Mouse (Mus musculus) G1E (cell line): ENCODE measurements around the gene Cerk.

Source experiments
- CTCF ChIP-seq: IDR thresholded peaks from 2 replicates; pipeline ENCODE4 v1.5.1; 2012; ENCODE audit warnings: low read depth, low read length, inconsistent platforms, mixed read lengths
- GATA1 ChIP-seq: IDR thresholded peaks from 2 replicates; pipeline ENCODE4 v1.6.1; 2012; ENCODE audit warnings: borderline replicate concordance, low read length, inconsistent platforms, mixed read lengths
- GATA2 ChIP-seq: IDR thresholded peaks from 2 replicates; pipeline ENCODE4 v1.6.1; 2012; ENCODE audit warnings: low read depth, low read length, inconsistent platforms, borderline replicate concordance
- POLR2AphosphoS5 ChIP-seq: IDR thresholded peaks from 2 replicates; pipeline ENCODE4 v1.6.1; 2012; ENCODE audit warnings: low read depth, low read length, inconsistent platforms; ENCODE audit not compliant: insufficient replicate concordance
- TAL1 ChIP-seq: conservative IDR thresholded peaks from 2 replicates; pipeline ENCODE4 v1.6.1; 2012; ENCODE audit warnings: low read depth, low read length, inconsistent platforms, mixed read lengths

- TF ChIP-seq CTCF (no peak), GATA1 (no peak), POLR2AphosphoS5 (no peak), TAL1 (no peak), GATA2 (no peak)
Measured at GRCm38 (mm10) chr15:86113342-86113710, 72.6 kb downstream of the Cerk start.
